Mouse (Mus musculus) kidney, embryonic 14.5 days (tissue): ENCODE data around the gene Plekhg5. TPM values are rescaled to one million over a fixed set of nuclear protein-coding genes. Genes with fewer than 3 reads are reported as not detected.
A peak's percentile ranks its signal among the peaks of the same experiment; 100 is the strongest.

Experiments
- ATAC-seq: fragments of 200-750 bp; cut with Nextera tagmentation; 2 replicates; pipeline ENCODE4 v1.8.0; 2017; ENCODE audit warnings: moderate number of reproducible peaks, mild to moderate bottlenecking, moderate TSS enrichment, moderate library complexity; ENCODE audit not compliant: low FRiP score, low TSS enrichment
- H3K27ac ChIP-seq: fragments of 300-500 bp; sonication (generic); 2 replicates; pipeline ENCODE4 v1.5.1; 2014; ENCODE audit warnings: low read depth, mild to moderate bottlenecking, low read length, moderate library complexity, mixed read lengths
- H3K27me3 ChIP-seq: fragments of 300-500 bp; sonication (generic); 2 replicates; pipeline ENCODE4 v1.6.1; 2014; ENCODE audit warnings: mild to moderate bottlenecking, low read length; ENCODE audit not compliant: control insufficient read depth, insufficient read depth
- H3K36me3 ChIP-seq: fragments of 300-500 bp; sonication (generic); 2 replicates; pipeline ENCODE4 v1.6.1; 2014; ENCODE audit warnings: low read length, mixed read lengths; ENCODE audit not compliant: control insufficient read depth, insufficient read depth
- H3K4me1 ChIP-seq: fragments of 300-500 bp; sonication (generic); 2 replicates; pipeline ENCODE4 v1.6.1; 2014; ENCODE audit warnings: low read length, mixed read lengths; ENCODE audit not compliant: control insufficient read depth, insufficient read depth
- H3K4me2 ChIP-seq: fragments of 300-500 bp; sonication (generic); replicated peaks from 2 replicates; pipeline ENCODE4 v1.6.1; 2014; ENCODE audit warnings: low read depth, mild to moderate bottlenecking, low read length
- H3K4me3 ChIP-seq: fragments of 300-500 bp; sonication (generic); 2 replicates; pipeline ENCODE4 v1.5.1; 2014; ENCODE audit warnings: mild to moderate bottlenecking, low read length
- H3K9ac ChIP-seq: fragments of 300-500 bp; sonication (generic); 2 replicates; pipeline ENCODE4 v1.6.1; 2014; ENCODE audit warnings: low read depth, mild to moderate bottlenecking, low read length, moderate library complexity
- H3K9me3 ChIP-seq: fragments of 300-500 bp; sonication (generic); 2 replicates; pipeline ENCODE4 v1.6.1; 2016; ENCODE audit warnings: low read length; ENCODE audit not compliant: control insufficient read depth
- WGBS: fragments of 180-500 bp; shearing (Covaris S2); extraction: QIAGEN DNeasy Blood & Tissue Kit; methylation state at CpG from one replicate; pipeline ENCODE4 v1.1.7; 2014; 5-methylcytosine and 5-hydroxymethylcytosine counted together
- polyA plus RNA-seq: library from polyadenylated mRNA; unstranded; fragments of >200 nt; fragmentation: Nextera tagmentation; extraction: Ambion mirVana; gene quantifications from 2 replicates; pipeline ENCODE4 v1.2.1, GENCODE M21; 2014

The Plekhg5 gene
- polyA plus RNA-seq, 1 experiment from 2014 or later = 16.1 TPM

- H3K4me3 ChIP-seq = no peak overlapping the region
- no peaks in the 10 kb centered on the region for H3K27me3 ChIP-seq
- 0 out of 2 replicates have a peak overlapping the region, but pooled peaks have one; percentile 65 for H3K27ac ChIP-seq
- H3K4me1 ChIP-seq = peaks cover 35% of the 10 kb centered on the region
- H3K9me3 ChIP-seq = no peaks in the 10 kb centered on the region
- WGBS = 92% methylated on average over 16 of the region's 16 CpGs
- H3K36me3 ChIP-seq = peaks cover 35% of the 10 kb centered on the region
- no peak for ATAC-seq
- H3K9ac ChIP-seq = no peak overlapping the region
- H3K4me2 ChIP-seq = no peak overlapping the region
These were observed 29.6 kb downstream of the Plekhg5 start for GRCm38 (mm10) chr4:152101921-152102320.

GRCm38 (mm10) chr4:152103025-152103424 is 30.7 kb downstream of the Plekhg5 start:
- Histone ChIP-seq H3K4me3 (no peak overlapping the region), H3K4me2 (no peak overlapping the region), H3K27me3 (no peaks in the 10 kb centered on the region), H3K9me3 (no peaks in the 10 kb centered on the region), H3K9ac (no peak overlapping the region), H3K4me1 (peaks cover 40% of the 10 kb centered on the region), H3K36me3 (peaks cover 35% of the 10 kb centered on the region), H3K27ac (no peak overlapping the region)
- no peak for ATAC-seq
- WGBS = 44% methylated on average over 7 of the region's 7 CpGs

GRCm38 (mm10) chr4:152106746-152107145 is 34.4 kb downstream of the Plekhg5 start:
- Histone ChIP-seq H3K9me3 (no peaks in the 10 kb centered on the region), H3K4me2 (no peak overlapping the region), H3K36me3 (peaks cover 60% of the 10 kb centered on the region), H3K27me3 (no peaks in the 10 kb centered on the region), H3K9ac (no peak overlapping the region), H3K4me3 (no peak overlapping the region), H3K4me1 (peaks cover 28% of the 10 kb centered on the region), H3K27ac (0 out of 2 replicates have a peak overlapping the region, but pooled peaks have one; percentile 92)
- no peak; the same call in 1 of the 2 replicates for ATAC-seq
- WGBS = 51% methylated on average over 9 of the region's 9 CpGs

- Histone ChIP-seq H3K27ac (peak overlapping the region; percentile 92), H3K4me1 (peaks cover 22% of the 10 kb centered on the region), H3K9ac (peak overlapping the region; percentile 44; the same call in 1 of the 2 replicates), H3K27me3 (no peaks in the 10 kb centered on the region), H3K9me3 (no peaks in the 10 kb centered on the region), H3K4me2 (peak overlapping the region; percentile 73), H3K4me3 (peak overlapping the region; percentile 38), H3K36me3 (peaks cover 54% of the 10 kb centered on the region)
- peak; percentile 82 for ATAC-seq
- whole genome bisulfite sequencing = 11% methylated on average over 24 of the region's 24 CpGs
These were observed 35.2 kb downstream of the Plekhg5 start for GRCm38 (mm10) chr4:152107493-152107892.

- H3K4me2 ChIP-seq = peak overlapping the region; percentile 73
- ATAC-seq = peak; percentile 91
- no peaks in the 10 kb centered on the region for H3K9me3 ChIP-seq
- no peaks in the 10 kb centered on the region for H3K27me3 ChIP-seq
- peak overlapping the region; percentile 38 for H3K4me3 ChIP-seq
- peak overlapping the region; percentile 92 for H3K27ac ChIP-seq
- peaks cover 21% of the 10 kb centered on the region for H3K4me1 ChIP-seq
- H3K9ac ChIP-seq = peak overlapping the region; percentile 44; the same call in 1 of the 2 replicates
- WGBS = 10% methylated on average over 30 of the region's 30 CpGs
- H3K36me3 ChIP-seq = peaks cover 55% of the 10 kb centered on the region
These were observed 35.7 kb downstream of the Plekhg5 start for GRCm38 (mm10) chr4:152107971-152108509.

GRCm38 (mm10) chr4:152108673-152109072 is 36.4 kb downstream of the Plekhg5 start:
- Histone ChIP-seq H3K27ac (no peak overlapping the region), H3K36me3 (peaks cover 55% of the 10 kb centered on the region), H3K27me3 (no peaks in the 10 kb centered on the region), H3K4me3 (peak overlapping the region; percentile 38; the same call in 1 of the 2 replicates), H3K4me2 (peak overlapping the region; percentile 73), H3K9me3 (no peaks in the 10 kb centered on the region), H3K9ac (no peak overlapping the region), H3K4me1 (peaks cover 21% of the 10 kb centered on the region)
- ATAC-seq = no peak
- 68% methylated on average over 5 of the region's 5 CpGs for WGBS

GRCm38 (mm10) chr4:152109509-152109908 is 37.2 kb downstream of the Plekhg5 start:
- Histone ChIP-seq H3K27me3 (no peaks in the 10 kb centered on the region), H3K4me2 (no peak overlapping the region), H3K9ac (no peak overlapping the region), H3K36me3 (peaks cover 55% of the 10 kb centered on the region), H3K27ac (no peak overlapping the region), H3K4me3 (no peak overlapping the region), H3K4me1 (peaks cover 21% of the 10 kb centered on the region), H3K9me3 (no peaks in the 10 kb centered on the region)
- 76% methylated on average over 3 of the region's 3 CpGs for WGBS
- no peak for ATAC-seq

GRCm38 (mm10) chr4:152110689-152111088 is 38.4 kb downstream of the Plekhg5 start:
- Histone ChIP-seq H3K4me3 (no peak overlapping the region), H3K27ac (no peak overlapping the region), H3K4me1 (peaks cover 25% of the 10 kb centered on the region), H3K4me2 (no peak overlapping the region), H3K27me3 (no peaks in the 10 kb centered on the region), H3K9me3 (no peaks in the 10 kb centered on the region), H3K36me3 (peaks cover 58% of the 10 kb centered on the region), H3K9ac (no peak overlapping the region)
- WGBS = 76% methylated on average over 4 of the region's 4 CpGs
- ATAC-seq = no peak

GRCm38 (mm10) chr4:152112329-152112728 is 40.0 kb downstream of the Plekhg5 start:
- WGBS = 60% methylated on average over 9 of the region's 9 CpGs
- Histone ChIP-seq H3K36me3 (peaks cover 51% of the 10 kb centered on the region), H3K27ac (no peak overlapping the region), H3K9me3 (no peaks in the 10 kb centered on the region), H3K4me1 (peaks cover 31% of the 10 kb centered on the region), H3K4me3 (no peak overlapping the region), H3K4me2 (no peak overlapping the region), H3K9ac (no peak overlapping the region), H3K27me3 (peaks cover 8% of the 10 kb centered on the region; the same call in 1 of the 2 replicates)
- ATAC-seq = no peak
